Mouse (Mus musculus) embryonic facial prominence, embryonic 14.5 days (tissue): ENCODE data around the gene Slc2a13. TPM values are rescaled to one million over a fixed set of nuclear protein-coding genes. Genes with fewer than 3 reads are reported as not detected.

ENCODE experiments used
- ATAC-seq: fragments of 200-750 bp; cut with Nextera tagmentation; 2 replicates; pipeline ENCODE4 v1.8.0; 2017; ENCODE audit warnings: low read depth, moderate number of reproducible peaks, moderate TSS enrichment
- DNase-seq: peaks from one replicate; pipeline ENCODE4 v3.0.0-alpha.2; 2015; ENCODE audit warnings: low spot score
- H3K27ac ChIP-seq: fragments of 300-500 bp; sonication (generic); replicated peaks from 2 replicates; pipeline ENCODE4 v1.5.1; 2014; ENCODE audit warnings: low read depth, mild to moderate bottlenecking, low read length, moderate library complexity
- H3K27me3 ChIP-seq: fragments of 300-500 bp; sonication (generic); replicated peaks from 2 replicates; pipeline ENCODE4 v1.6.1; 2014; ENCODE audit warnings: low read length; ENCODE audit not compliant: control insufficient read depth, insufficient read depth
- H3K36me3 ChIP-seq: fragments of 300-500 bp; sonication (generic); 2 replicates; pipeline ENCODE4 v1.6.1; 2014; ENCODE audit warnings: low read length, mixed read lengths; ENCODE audit not compliant: control insufficient read depth, insufficient read depth
- H3K4me1 ChIP-seq: fragments of 300-500 bp; sonication (generic); 2 replicates; pipeline ENCODE4 v1.6.1; 2014; ENCODE audit warnings: antibody characterized with exemption, low read length; ENCODE audit not compliant: control insufficient read depth, insufficient read depth
- H3K4me2 ChIP-seq: fragments of 300-500 bp; sonication (generic); 2 replicates; pipeline ENCODE4 v1.6.1; 2014; ENCODE audit warnings: low read depth, mild to moderate bottlenecking, low read length, moderate library complexity, mixed read lengths
- H3K4me3 ChIP-seq: fragments of 300-500 bp; sonication (generic); 2 replicates; pipeline ENCODE4 v1.5.1; 2014; ENCODE audit warnings: low read depth, mild to moderate bottlenecking, low read length
- H3K9ac ChIP-seq: fragments of 300-500 bp; sonication (generic); 2 replicates; pipeline ENCODE4 v1.6.1; 2014; ENCODE audit warnings: low read depth, mild to moderate bottlenecking, low read length, moderate library complexity, mixed read lengths
- H3K9me3 ChIP-seq: fragments of 300-500 bp; sonication (generic); 2 replicates; pipeline ENCODE4 v1.6.1; 2016; ENCODE audit warnings: low read length; ENCODE audit not compliant: control insufficient read depth
- WGBS: fragments of 180-500 bp; shearing (Covaris S2); extraction: QIAGEN DNeasy Blood & Tissue Kit; methylation state at CpG from one replicate; pipeline ENCODE4 v1.1.7; 2014; 5-methylcytosine and 5-hydroxymethylcytosine counted together
- polyA plus RNA-seq: library from polyadenylated mRNA; unstranded; fragments of >200 nt; fragmentation: Nextera tagmentation; extraction: Ambion mirVana; gene quantifications from 2 replicates; pipeline ENCODE4 v1.2.1, GENCODE M21; 2014

Slc2a13 gene
- polyA plus RNA-seq, 1 experiment from 2014 or later, result 3.9 TPM

- H3K4me3 ChIP-seq, result no peak overlapping the region
- DNase-seq (no peak), ATAC-seq (no peak)
- no peaks in the 10 kb centered on the region for H3K36me3 ChIP-seq
- no peak overlapping the region for H3K27ac ChIP-seq
- peaks cover 16% of the 10 kb centered on the region for H3K4me1 ChIP-seq
- H3K9ac ChIP-seq, result no peak overlapping the region
- no peak overlapping the region for H3K4me2 ChIP-seq
- no peaks in the 10 kb centered on the region for H3K9me3 ChIP-seq
- WGBS, result 85% methylated on average over 11 of the region's 11 CpGs
- no peaks in the 10 kb centered on the region for H3K27me3 ChIP-seq
These were observed 195.5 kb downstream of the Slc2a13 start for GRCm38 (mm10) chr15:91377568-91377967.

GRCm38 (mm10) chr15:91377105-91377504 lies 196.0 kb downstream of the Slc2a13 start:
- Histone ChIP-seq H3K27me3 (no peaks in the 10 kb centered on the region), H3K27ac (no peak overlapping the region), H3K36me3 (no peaks in the 10 kb centered on the region), H3K4me3 (no peak overlapping the region), H3K9ac (no peak overlapping the region), H3K9me3 (no peaks in the 10 kb centered on the region), H3K4me2 (no peak overlapping the region), H3K4me1 (peaks cover 19% of the 10 kb centered on the region)
- peak; percentile 56 for DNase-seq
- no peak for ATAC-seq
- WGBS, result 62% methylated on average over 11 of the region's 11 CpGs

GRCm38 (mm10) chr15:91374441-91374840 lies 198.6 kb downstream of the Slc2a13 start:
- H3K4me2 ChIP-seq, result no peak overlapping the region
- no peaks in the 10 kb centered on the region for H3K36me3 ChIP-seq
- DNase-seq (no peak), ATAC-seq (no peak)
- no peaks in the 10 kb centered on the region for H3K27me3 ChIP-seq
- H3K4me1 ChIP-seq, result peaks cover 26% of the 10 kb centered on the region
- 71% methylated on average over 5 of the region's 5 CpGs for WGBS
- H3K9me3 ChIP-seq, result no peaks in the 10 kb centered on the region
- no peak overlapping the region for H3K4me3 ChIP-seq
- no peak overlapping the region for H3K9ac ChIP-seq
- no peak overlapping the region for H3K27ac ChIP-seq

GRCm38 (mm10) chr15:91373203-91373584 lies 199.9 kb downstream of the Slc2a13 start:
- ATAC-seq (peak; percentile 64), DNase-seq (peak; percentile 78)
- Histone ChIP-seq H3K9ac (no peak overlapping the region), H3K27me3 (no peaks in the 10 kb centered on the region), H3K36me3 (no peaks in the 10 kb centered on the region), H3K9me3 (no peaks in the 10 kb centered on the region), H3K27ac (peak overlapping the region; percentile 61; the same call in 1 of the 2 replicates), H3K4me3 (no peak overlapping the region), H3K4me1 (peaks cover 26% of the 10 kb centered on the region), H3K4me2 (no peak overlapping the region)
- WGBS, result 36% methylated on average over 7 of the region's 7 CpGs

GRCm38 (mm10) chr15:91372464-91373202 lies 200.4 kb downstream of the Slc2a13 start:
- Histone ChIP-seq H3K9me3 (no peaks in the 10 kb centered on the region), H3K4me2 (no peak overlapping the region), H3K27me3 (no peaks in the 10 kb centered on the region), H3K36me3 (no peaks in the 10 kb centered on the region), H3K9ac (no peak overlapping the region), H3K27ac (peak overlapping the region; percentile 61; the same call in 1 of the 2 replicates), H3K4me1 (peaks cover 26% of the 10 kb centered on the region), H3K4me3 (no peak overlapping the region)
- ATAC-seq, result peak; percentile 37; the same call in 1 of the 2 replicates
- WGBS, result 58% methylated on average over 9 of the region's 9 CpGs
- peak; percentile 59 for DNase-seq

- Histone ChIP-seq H3K4me2 (no peak overlapping the region), H3K4me3 (no peak overlapping the region), H3K9ac (no peak overlapping the region), H3K27me3 (no peaks in the 10 kb centered on the region), H3K27ac (no peak overlapping the region), H3K36me3 (no peaks in the 10 kb centered on the region), H3K9me3 (no peaks in the 10 kb centered on the region), H3K4me1 (peaks cover 21% of the 10 kb centered on the region)
- DNase-seq (peak; percentile 82), ATAC-seq (peak; percentile 76; the same call in 1 of the 2 replicates)
- 34% methylated on average over 7 of the region's 7 CpGs for WGBS
These were observed 201.1 kb downstream of the Slc2a13 start for GRCm38 (mm10) chr15:91371859-91372394.

- no peak overlapping the region for H3K27ac ChIP-seq
- H3K4me2 ChIP-seq, result no peak overlapping the region
- no peaks in the 10 kb centered on the region for H3K27me3 ChIP-seq
- ATAC-seq (no peak), DNase-seq (no peak)
- WGBS, result 72% methylated on average over 11 of the region's 11 CpGs
- H3K4me1 ChIP-seq, result peaks cover 14% of the 10 kb centered on the region
- H3K9ac ChIP-seq, result no peak overlapping the region
- no peak overlapping the region for H3K4me3 ChIP-seq
- H3K36me3 ChIP-seq, result no peaks in the 10 kb centered on the region
- no peaks in the 10 kb centered on the region for H3K9me3 ChIP-seq
These were observed 203.2 kb downstream of the Slc2a13 start for GRCm38 (mm10) chr15:91369736-91370449.

- no peak for ATAC-seq
These were observed 212.6 kb downstream of the Slc2a13 start for GRCm38 (mm10) chr15:91360495-91360894.

More at GRCm38 (mm10) chr15:91360495-91360894, 212.6 kb downstream of the Slc2a13 start:
- Histone ChIP-seq H3K4me1 (no peaks in the 10 kb centered on the region), H3K9ac (no peak overlapping the region), H3K4me2 (no peak overlapping the region), H3K9me3 (no peaks in the 10 kb centered on the region), H3K36me3 (no peaks in the 10 kb centered on the region), H3K4me3 (no peak overlapping the region), H3K27ac (no peak overlapping the region), H3K27me3 (no peaks in the 10 kb centered on the region)
- no peak for DNase-seq
- WGBS, result 67% methylated on average over 2 of the region's 2 CpGs
